Mouse (Mus musculus) brain, embryonic 14.5 days (tissue): ENCODE data around the gene Neu3. TPM values are rescaled to one million over a fixed set of nuclear protein-coding genes. Genes with fewer than 3 reads are reported as not detected.

Experiments used
- DNase-seq: peaks from one replicate; pipeline ENCODE4 v3.0.0-alpha.2; 2011; ENCODE audit warnings: low read depth
- CTCF ChIP-seq: fragments of 200-500 bp; IDR thresholded peaks from 2 replicates; pipeline ENCODE4 v1.5.1; 2012; ENCODE audit warnings: inconsistent platforms, mild to moderate bottlenecking, moderate library complexity, borderline replicate concordance; ENCODE audit not compliant: insufficient read depth, insufficient read length; ENCODE audit errors: extremely low read depth
- POLR2A ChIP-seq: fragments of 200-500 bp; IDR thresholded peaks from 2 replicates; pipeline ENCODE4 v1.6.1; 2012; ENCODE audit warnings: mild to moderate bottlenecking, inconsistent platforms, borderline replicate concordance; ENCODE audit not compliant: poor library complexity, insufficient read depth, insufficient read length, severe bottlenecking; ENCODE audit errors: extremely low read depth
- polyA plus RNA-seq: library from polyadenylated mRNA; depleted of rRNA; stranded (reverse); fragments of >200 nt; gene quantifications from 2 replicates; pipeline ENCODE4 v1.2.3, GENCODE M21; 2012

Neu3 gene
- polyA plus RNA-seq, 1 experiment: 2.2 TPM

DNA sequence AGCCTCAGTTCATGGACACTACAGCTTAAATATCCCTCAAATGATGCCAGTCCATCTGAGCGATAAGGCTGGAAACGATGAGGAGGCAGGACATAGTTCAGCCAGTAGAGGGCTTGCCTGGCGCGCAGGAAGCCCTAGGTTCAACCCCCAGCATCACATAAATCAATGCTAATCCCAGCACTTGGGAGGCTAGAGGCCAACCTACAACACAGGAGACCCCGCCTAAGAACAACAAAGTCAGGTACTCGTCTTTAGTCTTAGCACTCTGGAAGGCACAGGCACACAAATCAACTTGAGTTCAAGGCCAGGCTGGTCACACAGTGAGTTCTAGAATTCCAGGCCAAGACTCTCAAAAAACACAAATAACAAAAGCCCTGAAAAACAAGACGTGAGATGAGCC is 25.1 kb upstream of the Neu3 start:
- no peak for DNase-seq
- no peak for TF ChIP-seq POLR2A
- peak; percentile 18; the same call in 1 of the 2 replicates for TF ChIP-seq CTCF

GRCm38 (mm10) chr7:99851618-99852017 is 23.4 kb upstream of the Neu3 start:
- DNase-seq: no peak
- no peak for TF ChIP-seq CTCF
- no peak for TF ChIP-seq POLR2A

DNA sequence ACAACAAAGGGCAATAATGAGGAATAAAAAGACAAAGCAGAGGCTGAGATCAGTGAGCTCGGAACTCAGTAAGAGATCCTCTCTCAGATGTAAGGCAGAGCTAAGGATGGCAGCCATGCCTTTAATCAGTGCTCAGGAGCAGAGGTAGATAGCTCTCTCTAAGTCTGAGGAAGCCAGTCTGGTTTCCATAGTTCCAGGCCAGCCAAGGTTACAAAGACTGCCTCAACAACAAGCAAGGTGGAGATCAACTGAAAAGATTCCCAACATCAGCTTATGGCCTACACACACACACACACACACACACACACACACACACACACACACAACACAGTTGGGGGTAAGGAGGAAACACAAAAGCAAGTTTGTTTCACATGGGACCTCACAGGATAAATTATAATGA is 22.9 kb upstream of the Neu3 start:
- TF ChIP-seq CTCF: no peak
- no peak for TF ChIP-seq POLR2A
- no peak for DNase-seq

DNA sequence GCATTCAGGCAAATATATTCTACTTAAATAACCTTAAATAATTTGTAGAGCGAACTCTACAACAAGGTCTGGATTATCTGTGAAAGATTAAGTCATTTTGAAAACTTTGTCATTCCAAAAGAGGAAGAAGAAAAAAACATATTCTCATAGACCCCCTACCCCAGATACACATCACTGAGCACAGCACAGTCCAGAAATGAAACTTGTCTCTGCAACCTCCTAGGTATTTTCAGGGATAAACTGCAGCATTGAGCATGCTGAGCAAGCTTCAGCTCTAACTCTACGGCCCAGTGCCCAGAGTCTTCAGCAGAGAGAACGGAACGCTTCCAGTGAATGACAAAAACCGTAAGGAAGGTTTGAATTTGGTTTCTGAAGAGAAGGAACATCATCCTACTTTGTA is 22.3 kb upstream of the Neu3 start:
- TF ChIP-seq POLR2A (no peak), CTCF (no peak)
- no peak for DNase-seq

DNA sequence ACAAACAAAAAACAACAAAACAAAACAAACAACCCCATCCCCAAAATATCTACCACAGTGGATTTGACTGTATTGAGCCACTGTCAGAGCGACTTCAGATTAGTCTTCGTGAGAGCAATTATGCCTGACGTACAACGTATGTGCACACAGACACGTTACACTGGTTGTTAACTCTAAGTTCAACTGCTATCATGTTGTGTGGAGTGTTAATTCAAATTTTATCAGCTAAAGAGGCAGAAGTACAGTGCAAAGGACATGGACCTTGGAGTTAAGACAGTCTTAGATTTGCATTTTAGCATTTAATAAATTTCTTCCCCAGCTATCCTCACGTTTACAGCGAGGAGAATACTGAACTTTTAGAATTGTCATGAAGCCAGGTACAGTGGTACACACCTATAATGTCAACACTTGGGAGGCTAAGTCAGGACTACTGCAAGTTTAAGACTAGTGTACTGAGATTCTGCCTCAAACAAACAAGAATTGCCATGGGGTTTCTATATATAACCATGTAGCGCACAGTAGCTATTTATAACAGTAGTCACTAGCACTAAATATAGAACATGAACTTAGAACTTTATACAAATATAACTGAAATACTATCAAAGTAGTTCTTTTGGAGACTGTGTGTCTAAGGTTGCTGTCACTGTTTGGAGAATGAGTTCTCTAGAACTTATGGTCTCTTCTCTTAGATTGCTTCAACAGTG is 17.5 kb upstream of the Neu3 start:
- DNase-seq: no peak
- TF ChIP-seq POLR2A (no peak), CTCF (no peak)

DNA sequence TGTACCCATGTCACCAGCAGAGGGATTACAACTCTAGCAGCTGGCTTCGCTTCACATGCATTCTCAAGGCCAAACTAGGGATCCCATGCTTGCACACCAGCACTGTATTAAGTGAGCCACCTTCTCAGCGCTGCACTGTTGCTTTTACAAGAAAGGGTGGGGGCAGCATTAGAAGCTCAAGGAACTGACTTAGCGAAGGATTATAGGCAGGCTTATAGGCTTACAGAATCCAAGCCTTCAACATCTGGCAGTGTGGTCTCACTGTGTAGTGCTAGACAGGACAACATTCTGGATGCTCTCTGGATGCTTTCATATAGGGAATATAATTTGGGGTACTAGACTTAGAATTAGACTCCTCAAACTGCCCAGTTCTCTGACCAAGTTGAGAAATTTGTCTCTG is 10.0 kb upstream of the Neu3 start:
- no peak for TF ChIP-seq CTCF
- TF ChIP-seq POLR2A: no peak
- DNase-seq: no peak

GRCm38 (mm10) chr7:99837358-99838071 is 9.3 kb upstream of the Neu3 start:
- TF ChIP-seq POLR2A (no peak), CTCF (no peak)
- no peak for DNase-seq

DNA sequence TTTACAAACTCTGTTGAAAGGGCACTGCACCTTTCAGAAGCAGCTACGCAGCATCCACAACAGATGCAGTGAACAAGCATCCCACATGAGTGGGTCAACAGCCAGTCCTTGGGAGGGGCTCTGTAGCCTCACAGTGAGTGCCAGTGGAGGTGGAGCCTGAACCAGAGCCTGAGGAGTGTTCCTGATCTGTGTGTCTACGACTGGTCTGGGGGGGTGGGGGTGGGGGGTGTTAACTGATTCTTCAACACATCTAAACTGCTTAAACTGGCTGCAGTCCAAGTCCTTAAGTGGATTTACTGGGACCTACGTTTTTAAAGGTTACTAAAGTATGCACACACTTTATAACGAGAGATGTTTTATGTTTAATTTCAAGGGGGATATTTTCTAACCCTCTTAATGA is 8.6 kb upstream of the Neu3 start:
- peak; percentile 24 for DNase-seq
- TF ChIP-seq POLR2A (no peak), CTCF (no peak)

DNA sequence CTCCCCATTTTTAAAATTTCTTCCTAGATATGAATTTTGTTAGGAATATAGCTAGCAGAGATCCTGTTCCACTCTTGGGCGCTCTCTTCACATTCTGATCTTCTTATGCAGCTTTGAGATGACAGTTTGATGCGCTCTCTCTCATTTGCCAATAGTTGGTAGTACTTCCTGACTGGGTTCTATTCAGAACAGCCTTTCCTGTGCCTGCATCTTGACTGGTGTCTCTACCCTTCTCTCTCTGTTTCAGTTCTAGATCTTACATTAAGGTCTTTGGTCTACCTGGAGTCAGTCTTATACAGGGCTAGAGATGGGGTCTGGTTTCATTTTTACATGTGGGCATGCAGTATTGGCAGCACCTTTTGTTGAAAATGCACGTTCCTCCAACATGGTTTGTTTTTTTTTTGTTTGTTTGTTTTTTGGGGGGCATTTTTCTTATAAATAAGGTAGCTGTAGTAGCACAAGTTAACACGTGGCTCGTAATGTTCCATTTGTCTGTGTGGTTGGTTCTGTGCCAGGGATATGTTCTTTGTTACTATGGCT is 6.2 kb upstream of the Neu3 start:
- no peak for TF ChIP-seq CTCF
- no peak for TF ChIP-seq POLR2A
- no peak for DNase-seq

DNA sequence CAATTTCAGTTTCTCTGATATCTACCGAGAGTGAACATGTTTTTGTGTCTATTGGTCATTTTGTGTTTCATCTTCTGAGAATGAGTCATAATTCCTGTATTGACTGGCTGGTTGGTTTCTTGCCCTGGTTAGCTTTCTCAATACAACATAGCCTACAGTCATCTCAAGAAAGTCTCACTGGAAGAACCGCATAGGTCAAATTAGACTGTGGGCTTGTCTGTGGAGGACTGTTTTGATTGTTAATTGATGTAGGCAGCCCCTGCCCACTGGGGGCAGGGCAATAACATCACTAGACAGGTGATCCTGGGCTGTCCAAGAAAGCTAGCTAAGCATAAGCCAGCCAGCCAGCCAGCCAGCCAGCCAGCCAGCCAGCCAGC is 5.6 kb upstream of the Neu3 start:
- DNase-seq: no peak
- TF ChIP-seq POLR2A: no peak
- no peak for TF ChIP-seq CTCF

- no peak for DNase-seq
- TF ChIP-seq CTCF (no peak), POLR2A (no peak)
Observed at GRCm38 (mm10) chr7:99833115-99833845, 5.1 kb upstream of the Neu3 start.

- TF ChIP-seq POLR2A: no peak
- no peak for TF ChIP-seq CTCF
- no peak for DNase-seq
Observed at GRCm38 (mm10) chr7:99826096-99826495, 2.1 kb downstream of the Neu3 start.

DNA sequence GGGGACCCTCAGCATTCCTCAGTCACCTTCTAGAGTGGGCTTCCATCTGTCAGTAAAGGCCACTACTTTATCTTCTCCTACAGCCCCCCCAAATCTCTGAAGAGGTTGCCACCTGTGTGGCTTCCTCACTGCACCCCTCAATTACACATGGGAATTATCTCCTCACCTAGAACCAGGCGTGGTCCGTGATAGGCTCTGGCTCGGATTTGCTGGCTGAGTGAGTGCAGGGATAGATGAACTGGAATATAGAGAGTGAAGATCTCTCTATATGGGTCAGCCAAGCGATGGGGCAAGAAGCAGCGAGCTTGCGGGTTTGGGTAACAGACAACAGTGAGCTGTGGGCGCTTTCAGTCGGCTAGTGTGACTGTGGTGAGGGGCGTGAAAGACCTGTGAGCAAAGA is 2.7 kb downstream of the Neu3 start:
- TF ChIP-seq CTCF (no peak), POLR2A (no peak)
- no peak for DNase-seq

DNA sequence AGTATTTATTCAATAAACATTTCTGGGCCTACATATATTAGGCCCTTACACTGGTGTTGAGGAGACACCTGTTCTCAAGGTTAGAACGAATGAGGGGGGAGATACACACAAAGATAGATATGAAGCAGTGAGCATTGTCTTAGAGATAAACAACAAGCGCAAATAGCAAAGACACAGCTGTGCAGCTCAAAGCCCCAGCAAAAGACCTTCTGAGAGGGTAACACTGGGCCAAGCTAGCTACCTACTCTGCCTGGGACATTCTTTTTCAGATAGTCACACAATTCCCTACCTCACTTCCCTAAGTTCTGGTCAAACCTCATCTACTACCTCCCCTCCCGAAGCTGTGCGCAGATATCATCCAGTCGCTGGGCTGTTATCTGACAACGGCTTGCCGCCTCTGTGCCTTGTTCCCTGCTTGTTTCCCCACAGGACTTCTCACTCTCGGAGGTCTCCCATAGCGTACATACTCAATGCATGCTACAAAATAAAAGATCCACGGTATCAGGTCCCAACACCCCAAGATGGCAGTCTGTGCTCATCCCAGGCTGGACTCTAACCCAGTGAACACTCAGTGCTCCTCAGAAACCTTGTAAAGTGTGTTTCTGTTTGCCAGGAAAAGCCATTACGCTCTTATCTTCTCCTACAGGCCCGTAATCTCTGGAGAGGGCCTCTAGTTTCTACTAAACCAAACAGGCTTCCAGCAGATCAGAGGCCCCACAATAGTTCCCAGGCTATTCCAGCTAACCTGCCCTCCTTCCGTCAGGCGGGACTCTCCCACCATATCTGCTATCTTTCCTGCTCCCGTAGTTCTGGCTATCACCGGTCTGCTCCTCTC is 3.4 kb downstream of the Neu3 start:
- DNase-seq: no peak
- TF ChIP-seq CTCF: no peak
- no peak for TF ChIP-seq POLR2A
